Mouse (Mus musculus) liver, embryonic 14.5 days (tissue): Measurements from ENCODE around the gene Tspan1. TPM values are rescaled to one million over a fixed set of nuclear protein-coding genes. Genes with fewer than 3 reads are reported as not detected.

Source experiments
- ATAC-seq: fragments of 200-750 bp; cut with Nextera tagmentation; 2 replicates; pipeline ENCODE4 v1.8.0; 2017; ENCODE audit warnings: moderate number of reproducible peaks, mild to moderate bottlenecking, moderate library complexity; ENCODE audit not compliant: insufficient read depth
- DNase-seq, 3 experiments: peaks; one replicate each; pipeline ENCODE4 v3.0.0-alpha.2; 2012 to 2013; ENCODE audit warnings: low read depth in 3 of 3, low spot score in 3 of 3
- H3K27ac ChIP-seq: fragments of 300-500 bp; sonication (generic); 2 replicates; pipeline ENCODE4 v1.5.1; 2014; ENCODE audit warnings: moderate library complexity, mild to moderate bottlenecking, control low read depth, inconsistent platforms
- H3K27me3 ChIP-seq: fragments of 300-500 bp; sonication (generic); 2 replicates; pipeline ENCODE4 v1.6.1; 2014; ENCODE audit warnings: mild to moderate bottlenecking, low read length, moderate library complexity; ENCODE audit not compliant: control insufficient read depth, insufficient read depth
- H3K36me3 ChIP-seq: fragments of 300-500 bp; sonication (generic); replicated peaks from 2 replicates; pipeline ENCODE4 v1.6.1; 2014; ENCODE audit warnings: low read depth; ENCODE audit not compliant: control insufficient read depth, insufficient read depth
- H3K4me1 ChIP-seq, 2 experiments: fragments of 200-500 bp in 1 of 2; fragments of 300-500 bp in 1 of 2; sonication (generic) in 1 of 2; replicated peaks; 2 replicates each; pipeline ENCODE4 v1.6.1; 2012 to 2014; ENCODE audit warnings: antibody characterized with exemption in 1 of 2, inconsistent platforms in 1 of 2, low read length in 1 of 2; ENCODE audit not compliant: control insufficient read depth in 2 of 2, insufficient read depth in 2 of 2
- H3K4me2 ChIP-seq: fragments of 300-500 bp; sonication (generic); 2 replicates; pipeline ENCODE4 v1.6.1; 2014; ENCODE audit warnings: low read depth, mild to moderate bottlenecking, control low read depth, moderate library complexity
- H3K4me3 ChIP-seq, 2 experiments: fragments of 200-500 bp in 1 of 2; fragments of 300-500 bp in 1 of 2; sonication (generic) in 1 of 2; 2 replicates each; pipeline ENCODE4 v1.5.1; 2012 to 2014; ENCODE audit warnings: low read depth in 2 of 2, low read length in 2 of 2, mild to moderate bottlenecking in 2 of 2, control low read depth in 1 of 2, inconsistent platforms in 1 of 2, moderate library complexity in 1 of 2; ENCODE audit not compliant: insufficient read depth in 1 of 2
- H3K9ac ChIP-seq: fragments of 300-500 bp; sonication (generic); replicated peaks from 2 replicates; pipeline ENCODE4 v1.6.1; 2014; ENCODE audit warnings: mild to moderate bottlenecking, control low read depth, moderate library complexity
- H3K9me3 ChIP-seq: fragments of 300-500 bp; sonication (generic); 2 replicates; pipeline ENCODE4 v1.6.1; 2016; ENCODE audit warnings: low read length, mixed read lengths; ENCODE audit not compliant: control insufficient read depth
- CTCF ChIP-seq: IDR thresholded peaks from 2 replicates; pipeline ENCODE4 v1.5.1; 2016; ENCODE audit warnings: antibody characterized with exemption, low read depth, control low read depth
- EP300 ChIP-seq: IDR thresholded peaks from 2 replicates; pipeline ENCODE4 v1.6.1; 2016; ENCODE audit warnings: antibody characterized with exemption, low read depth
- WGBS: fragments of 180-500 bp; shearing (Covaris S2); extraction: QIAGEN DNeasy Blood & Tissue Kit; methylation state at CpG from one replicate; pipeline ENCODE4 v1.1.7; 2014; ENCODE audit not compliant: insufficient replicate concordance; 5-methylcytosine and 5-hydroxymethylcytosine counted together
- polyA plus RNA-seq, 2 experiments: library from polyadenylated mRNA; depleted of rRNA in 1 of 2; stranded (reverse) in 1 of 2; unstranded in 1 of 2; fragments of >200 nt; fragmentation: Nextera tagmentation in 1 of 2; extraction: Ambion mirVana in 1 of 2; gene quantifications; 2 replicates each; pipeline versions ENCODE4 v1.2.1 to v1.2.3; 2012 to 2014

The Tspan1 gene
- polyA plus RNA-seq, 2 experiments: not detected

DNA sequence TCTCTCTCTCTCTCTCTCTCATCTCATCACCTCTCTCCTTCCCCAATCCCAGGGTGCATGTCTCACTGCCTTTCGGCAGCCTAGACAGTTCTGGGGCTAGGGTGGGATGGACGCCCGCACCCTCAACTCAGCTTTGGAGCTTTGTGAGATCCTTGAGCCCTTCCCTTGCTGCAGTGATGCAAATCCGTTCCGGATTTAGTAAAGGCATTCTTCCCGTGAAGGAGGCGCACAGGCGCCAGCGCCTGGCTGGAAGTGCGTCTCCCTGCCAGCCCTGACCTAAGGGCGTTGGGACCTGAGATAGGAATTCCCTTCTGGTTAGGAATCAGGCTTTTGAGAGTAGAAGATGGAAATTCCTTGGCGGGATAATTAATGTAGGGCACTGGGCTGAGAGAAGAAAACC is 15.3 kb upstream of the Tspan1 start:
- TF ChIP-seq CTCF (no peak), EP300 (no peak)
- Histone ChIP-seq H3K9ac (no peak overlapping the region), H3K4me2 (no peak overlapping the region)

GRCm38 (mm10) chr4:116182079-116182478 is 14.7 kb upstream of the Tspan1 start:
- H3K4me2 ChIP-seq: no peak overlapping the region
- no peaks in the 10 kb centered on the region for H3K36me3 ChIP-seq
- ATAC-seq (no peak), DNase-seq (no peak)
- no peak overlapping the region for H3K27ac ChIP-seq
- peaks cover 0 to 3% of the 10 kb centered on the region in 2 experiments; a peak in 2 of 4 replicates for H3K4me1 ChIP-seq
- H3K4me3 ChIP-seq: no peak overlapping the region
- WGBS: 42% methylated on average over 3 of the region's 3 CpGs
- no peak overlapping the region for H3K9ac ChIP-seq
- no peaks in the 10 kb centered on the region for H3K9me3 ChIP-seq
- TF ChIP-seq EP300 (no peak), CTCF (no peak)
- H3K27me3 ChIP-seq: peaks cover 9% of the 10 kb centered on the region

More for the DNA sequence above, 15.3 kb upstream of the Tspan1 start:
- WGBS: 24% methylated on average over 12 of the region's 12 CpGs
- Histone ChIP-seq H3K36me3 (no peaks in the 10 kb centered on the region), H3K4me3 (no peak overlapping the region), H3K9me3 (no peaks in the 10 kb centered on the region), H3K27me3 (peaks cover 9% of the 10 kb centered on the region), H3K4me1 (no peaks in the 10 kb centered on the region), H3K27ac (no peak overlapping the region)
- no peak for ATAC-seq
- DNase-seq: no peak

DNA sequence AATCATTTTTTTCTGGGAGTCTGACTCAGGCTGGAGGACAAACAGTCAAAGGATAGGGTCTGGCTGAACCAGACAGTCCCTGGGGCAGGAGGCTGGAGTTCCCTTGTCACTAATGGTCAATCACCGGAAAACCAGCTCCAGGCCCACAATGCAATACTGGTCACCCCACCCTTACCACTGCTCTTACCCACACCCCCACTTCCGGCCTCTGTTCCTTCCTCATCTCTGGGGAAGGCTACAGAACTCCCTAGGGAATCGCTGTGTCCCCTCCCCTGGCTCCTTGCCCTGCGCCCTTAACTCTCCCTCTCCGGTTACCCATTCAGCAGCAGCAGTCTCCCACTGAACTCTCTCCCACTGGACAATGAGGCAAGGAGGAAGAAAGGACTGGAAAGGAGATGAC is 9.7 kb upstream of the Tspan1 start:
- Histone ChIP-seq H3K9me3 (no peaks in the 10 kb centered on the region), H3K9ac (no peak overlapping the region), H3K4me3 (no peak overlapping the region), H3K4me1 (peaks cover 18 to 24% of the 10 kb centered on the region in 2 experiments), H3K27ac (no peak overlapping the region), H3K4me2 (peak overlapping the region; percentile 40), H3K36me3 (no peaks in the 10 kb centered on the region), H3K27me3 (no peaks in the 10 kb centered on the region; the same call in 1 of the 2 replicates)
- 24% methylated on average over 5 of the region's 5 CpGs for WGBS
- TF ChIP-seq EP300 (no peak), CTCF (no peak)
- ATAC-seq (no peak), DNase-seq (no peak)

GRCm38 (mm10) chr4:116176543-116176988 is 9.2 kb upstream of the Tspan1 start:
- Histone ChIP-seq H3K9me3 (no peaks in the 10 kb centered on the region), H3K4me2 (peak overlapping the region; percentile 40), H3K4me1 (peaks cover 18 to 24% of the 10 kb centered on the region in 2 experiments), H3K4me3 (no peak overlapping the region), H3K36me3 (no peaks in the 10 kb centered on the region), H3K27me3 (no peaks in the 10 kb centered on the region; the same call in 1 of the 2 replicates), H3K27ac (no peak overlapping the region), H3K9ac (no peak overlapping the region)
- WGBS: 6% methylated on average over 10 of the region's 10 CpGs
- DNase-seq (no peak), ATAC-seq (no peak)
- TF ChIP-seq EP300 (no peak), CTCF (no peak)

- H3K9ac ChIP-seq: no peak overlapping the region
Measured at GRCm38 (mm10) chr4:116175711-116176542, 8.5 kb upstream of the Tspan1 start.

More at GRCm38 (mm10) chr4:116175711-116176542, 8.5 kb upstream of the Tspan1 start:
- no peaks in the 10 kb centered on the region for H3K36me3 ChIP-seq
- DNase-seq (peak; percentile 26 to 59 (median 37)), ATAC-seq (peak; percentile 87)
- no peak overlapping the region for H3K27ac ChIP-seq
- no peak overlapping the region for H3K4me3 ChIP-seq
- WGBS: 18% methylated on average over 7 of the region's 7 CpGs
- no peaks in the 10 kb centered on the region for H3K27me3 ChIP-seq
- no peaks in the 10 kb centered on the region for H3K9me3 ChIP-seq
- H3K4me2 ChIP-seq: peak overlapping the region; percentile 40
- TF ChIP-seq CTCF (no peak), EP300 (peak; percentile 66)
- H3K4me1 ChIP-seq: peaks cover 18 to 24% of the 10 kb centered on the region in 2 experiments
